In the genomic region with DNA sequence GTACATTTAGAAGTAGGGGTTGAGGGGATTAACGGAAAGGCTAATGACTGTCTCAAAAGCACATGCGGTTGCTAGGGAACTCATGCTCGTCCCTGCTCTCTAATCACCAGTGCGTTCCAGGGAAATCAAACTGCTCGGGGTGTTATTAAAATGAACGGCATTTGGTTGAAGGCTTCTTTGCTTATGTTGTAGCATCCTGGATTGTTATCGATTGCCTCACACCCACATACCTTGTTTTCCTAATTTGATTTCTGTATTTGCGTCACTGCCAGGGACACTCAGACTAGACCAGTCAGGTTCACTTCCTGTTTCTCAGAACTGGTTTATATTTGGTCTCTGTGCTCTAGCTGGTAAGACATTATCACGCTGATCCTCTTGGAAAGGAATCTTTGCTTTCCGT, we compare ENCODE assay signal across 8 mouse cellular contexts.
A peak's percentile ranks its signal among the peaks of the same experiment; 100 is the strongest.
DNase-seq lines count a peak whose midpoint lies in the region; ATAC-seq and TF ChIP-seq lines count a peak whose summit lies in the region.

No protein-coding gene starts in this region.

- no peak overlapping the region for H3K27ac ChIP-seq in forebrain, embryonic 11.5 days (ENCODE audit: low read depth, low read length)
- H3K27ac ChIP-seq in forebrain, embryonic 10.5 days, result no peak overlapping the region
- no peak overlapping the region for H3K27ac ChIP-seq in hindbrain, embryonic 16.5 days (ENCODE audit: low read depth, low read length)
- H3K27ac ChIP-seq in olfactory bulb, adult 2 months (ENCODE audit: insufficient read depth, low read depth, low read length), result peak overlapping the region; percentile 78

- ATAC-seq in forebrain, embryonic 11.5 days (replicated peaks; ENCODE audit: low FRiP score), result no peak
- no peak for ATAC-seq in hindbrain, embryonic 16.5 days

- peaks cover 28% of the 10 kb centered on the region for H3K4me1 ChIP-seq in forebrain, embryonic 11.5 days (replicated peaks; ENCODE audit: control insufficient read depth, insufficient read depth, low read length)
- peaks cover 47% of the 10 kb centered on the region for H3K4me1 ChIP-seq in forebrain, embryonic 10.5 days
- H3K4me1 ChIP-seq in hindbrain, embryonic 16.5 days (ENCODE audit: control insufficient read depth, insufficient read depth, low read depth, low read length), result peaks cover 32% of the 10 kb centered on the region
- 0 out of 2 replicates have a peak, but pooled peaks cover 8% of the 10 kb centered on the region for H3K4me1 ChIP-seq in olfactory bulb, adult 2 months (ENCODE audit: control insufficient read depth, insufficient read depth, low read length)

- no peak for DNase-seq in forebrain, embryonic 11.5 days (ENCODE audit: low spot score)
- no peak for DNase-seq in forebrain, embryonic 10.5 days (ENCODE audit: extremely low spot score, low spot score)
- peak; percentile 34 for DNase-seq in right cerebral cortex, postnatal 25 days
- no peak for DNase-seq in right cerebral cortex, postnatal 4 days
- no peak for DNase-seq in ovary, postnatal 10 days (ENCODE audit: low spot score)
- DNase-seq in cerebellum, adult 9-11 months, result no peak

- no peaks in the 10 kb centered on the region for H3K9me3 ChIP-seq in forebrain, embryonic 11.5 days (ENCODE audit: control insufficient read depth, low read length)
- H3K9me3 ChIP-seq in forebrain, embryonic 10.5 days, result no peaks in the 10 kb centered on the region
- H3K9me3 ChIP-seq in hindbrain, embryonic 16.5 days (ENCODE audit: control insufficient read depth, low read length), result no peaks in the 10 kb centered on the region

- TF ChIP-seq CTCF in olfactory bulb, adult 2 months (IDR thresholded peaks at IDR 0.05; ENCODE audit: insufficient read depth, low read depth, low read length), result no peak

- no peak overlapping the region for H3K9ac ChIP-seq in forebrain, embryonic 11.5 days (ENCODE audit: low read length)
- H3K9ac ChIP-seq in hindbrain, embryonic 16.5 days (ENCODE audit: low read depth, low read length), result no peak overlapping the region

- TF ChIP-seq POLR2A in olfactory bulb, adult 2 months (IDR thresholded peaks at IDR 0.05; ENCODE audit: insufficient read depth, low read depth, low read length), result no peak

- WGBS in forebrain, embryonic 11.5 days, result 29% methylated on average over 10 of the region's 10 CpGs
- 27% methylated on average over 10 of the region's 10 CpGs for WGBS in forebrain, embryonic 10.5 days
- 17% methylated on average over 10 of the region's 10 CpGs for WGBS in hindbrain, embryonic 16.5 days
- WGBS in olfactory bulb, adult 2 months, result 6% methylated on average over 10 of the region's 10 CpGs

- H3K4me2 ChIP-seq in forebrain, embryonic 11.5 days (ENCODE audit: low read depth, low read length, severe bottlenecking), result peak overlapping the region; percentile 24; the same call in 1 of the 2 replicates
- H3K4me2 ChIP-seq in hindbrain, embryonic 16.5 days (ENCODE audit: low read length), result peak overlapping the region; percentile 42

- H3K36me3 ChIP-seq in forebrain, embryonic 11.5 days (ENCODE audit: control insufficient read depth, insufficient read depth, low read length), result no peaks in the 10 kb centered on the region
- no peaks in the 10 kb centered on the region for H3K36me3 ChIP-seq in forebrain, embryonic 10.5 days (replicated peaks)
- no peaks in the 10 kb centered on the region for H3K36me3 ChIP-seq in hindbrain, embryonic 16.5 days (ENCODE audit: control insufficient read depth, insufficient read depth, low read length)

- peaks cover 47% of the 10 kb centered on the region for H3K27me3 ChIP-seq in forebrain, embryonic 11.5 days (ENCODE audit: control insufficient read depth, insufficient read depth, low read length)
- peaks cover 73% of the 10 kb centered on the region for H3K27me3 ChIP-seq in forebrain, embryonic 10.5 days (ENCODE audit: poor library complexity, severe bottlenecking)
- peaks cover 7% of the 10 kb centered on the region; the same call in 1 of the 2 replicates for H3K27me3 ChIP-seq in hindbrain, embryonic 16.5 days (replicated peaks; ENCODE audit: control insufficient read depth, insufficient read depth, low read length)

- H3K4me3 ChIP-seq in forebrain, embryonic 11.5 days (ENCODE audit: low read depth, low read length), result no peak overlapping the region
- no peak overlapping the region for H3K4me3 ChIP-seq in forebrain, embryonic 10.5 days
- no peak overlapping the region; the same call in 1 of the 2 replicates for H3K4me3 ChIP-seq in hindbrain, embryonic 16.5 days (ENCODE audit: low read length)
- H3K4me3 ChIP-seq in olfactory bulb, adult 2 months (ENCODE audit: insufficient read depth, low read depth, low read length), result no peak overlapping the region
